Mouse (Mus musculus) kidney, postnatal 0 days (tissue): ENCODE measurements around the gene Arfgef3. TPM values are rescaled to one million over a fixed set of nuclear protein-coding genes. Genes with fewer than 3 reads are reported as not detected.

ENCODE experiments used
- ATAC-seq: fragments of 200-750 bp; cut with Nextera tagmentation; replicated peaks from 2 replicates; pipeline ENCODE4 v1.8.0; 2017; ENCODE audit warnings: low read depth, moderate number of reproducible peaks, moderate TSS enrichment, moderate library complexity; ENCODE audit not compliant: low FRiP score
- DNase-seq: peaks from one replicate; pipeline ENCODE4 v3.0.0-alpha.2; 2016; ENCODE audit warnings: low spot score
- H3K27ac ChIP-seq: fragments of 300-500 bp; sonication (generic); 2 replicates; pipeline ENCODE4 v1.5.1; 2014; ENCODE audit warnings: mild to moderate bottlenecking
- H3K27me3 ChIP-seq: fragments of 300-500 bp; sonication (generic); 2 replicates; pipeline ENCODE4 v1.6.1; 2014; ENCODE audit warnings: low read length, mixed read lengths; ENCODE audit not compliant: insufficient read depth
- H3K36me3 ChIP-seq: fragments of 300-500 bp; sonication (generic); 2 replicates; pipeline ENCODE4 v1.6.1; 2014; ENCODE audit warnings: low read length, mixed read lengths; ENCODE audit not compliant: insufficient read depth
- H3K4me1 ChIP-seq: fragments of 300-500 bp; sonication (generic); replicated peaks from 2 replicates; pipeline ENCODE4 v1.6.1; 2014; ENCODE audit warnings: antibody characterized with exemption, low read length, mixed read lengths; ENCODE audit not compliant: insufficient read depth
- H3K4me2 ChIP-seq: fragments of 300-500 bp; sonication (generic); 2 replicates; pipeline ENCODE4 v1.6.1; 2014; ENCODE audit warnings: mild to moderate bottlenecking, low read length, moderate library complexity, mixed read lengths
- H3K4me3 ChIP-seq: fragments of 300-500 bp; sonication (generic); replicated peaks from 2 replicates; pipeline ENCODE4 v1.5.1; 2014; ENCODE audit warnings: low read depth, low read length
- H3K9ac ChIP-seq: fragments of 300-500 bp; sonication (generic); 2 replicates; pipeline ENCODE4 v1.6.1; 2014; ENCODE audit warnings: low read depth, low read length
- H3K9me3 ChIP-seq: fragments of 300-500 bp; sonication (generic); replicated peaks from 2 replicates; pipeline ENCODE4 v1.6.1; 2016; ENCODE audit warnings: low read length, inconsistent platforms, mixed read lengths
- CTCF ChIP-seq: IDR thresholded peaks from 2 replicates; pipeline ENCODE4 v1.5.1; 2016; ENCODE audit warnings: antibody characterized with exemption, low read depth, mild to moderate bottlenecking, moderate library complexity
- WGBS: fragments of 180-500 bp; shearing (Covaris S2); extraction: QIAGEN DNeasy Blood & Tissue Kit; methylation state at CpG from one replicate; pipeline ENCODE4 v1.1.7; 2014; 5-methylcytosine and 5-hydroxymethylcytosine counted together
- polyA plus RNA-seq: library from polyadenylated mRNA; unstranded; fragments of >200 nt; fragmentation: Nextera tagmentation; extraction: Ambion mirVana; gene quantifications from 2 replicates; pipeline ENCODE4 v1.2.1, GENCODE M21; 2015

The Arfgef3 gene
- polyA plus RNA-seq, 1 experiment from 2014 or later: 1.1 TPM

- H3K4me2 ChIP-seq: peak overlapping the region; percentile 98
- H3K36me3 ChIP-seq: no peaks in the 10 kb centered on the region
- no peaks in the 10 kb centered on the region for H3K4me1 ChIP-seq
- no peak for ATAC-seq
- no peaks in the 10 kb centered on the region for H3K9me3 ChIP-seq
- DNase-seq: no peak
- 8% methylated on average over 13 of the region's 13 CpGs for WGBS
- no peak overlapping the region for H3K27ac ChIP-seq
- H3K4me3 ChIP-seq: peak overlapping the region; percentile 60
- TF ChIP-seq CTCF: no peak
- no peaks in the 10 kb centered on the region for H3K27me3 ChIP-seq
- H3K9ac ChIP-seq: peak overlapping the region; percentile 62
Observed at GRCm38 (mm10) chr10:18545309-18545708, 198.4 kb downstream of the Arfgef3 start.

- ATAC-seq (no peak), DNase-seq (no peak)
- Histone ChIP-seq H3K9ac (no peak overlapping the region), H3K36me3 (0 out of 2 replicates have a peak, but pooled peaks cover 3% of the 10 kb centered on the region), H3K9me3 (no peaks in the 10 kb centered on the region), H3K4me2 (no peak overlapping the region), H3K4me3 (no peak overlapping the region), H3K27ac (no peak overlapping the region), H3K4me1 (no peaks in the 10 kb centered on the region), H3K27me3 (no peaks in the 10 kb centered on the region)
- WGBS: 90% methylated on average over 2 of the region's 2 CpGs
- no peak for TF ChIP-seq CTCF
Observed at GRCm38 (mm10) chr10:18536889-18537288, 206.9 kb downstream of the Arfgef3 start.

DNA sequence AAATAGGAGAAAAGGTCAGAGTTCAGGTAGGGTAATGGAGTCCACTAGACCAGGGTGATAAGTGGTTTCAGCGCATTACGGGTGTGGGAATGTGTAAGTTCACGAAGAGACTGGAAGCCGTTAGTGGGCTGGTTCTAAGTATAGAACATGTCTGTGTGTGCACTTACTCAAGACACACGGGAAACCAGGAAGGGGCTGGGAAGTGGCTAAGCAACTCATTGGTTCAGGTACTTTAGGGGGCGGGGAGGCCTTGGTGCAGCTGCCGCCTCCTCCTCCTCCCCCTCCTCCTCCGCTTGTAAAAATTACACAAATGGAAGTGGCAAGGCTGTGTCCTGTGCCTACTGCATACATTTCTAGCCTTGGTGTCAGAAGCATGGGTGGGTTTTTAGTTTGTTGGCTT is 211.5 kb downstream of the Arfgef3 start:
- 0 out of 2 replicates have a peak, but pooled peaks cover 11% of the 10 kb centered on the region for H3K36me3 ChIP-seq
- no peak overlapping the region for H3K27ac ChIP-seq
- peaks cover 7% of the 10 kb centered on the region; the same call in 1 of the 2 replicates for H3K4me1 ChIP-seq
- no peak overlapping the region for H3K9ac ChIP-seq
- TF ChIP-seq CTCF: no peak
- no peak overlapping the region for H3K4me3 ChIP-seq
- H3K9me3 ChIP-seq: no peaks in the 10 kb centered on the region
- DNase-seq (no peak), ATAC-seq (0 out of 2 replicates have a peak, but pooled peaks have one; percentile 11)
- WGBS: 70% methylated on average over 8 of the region's 8 CpGs
- H3K27me3 ChIP-seq: no peaks in the 10 kb centered on the region
- H3K4me2 ChIP-seq: no peak overlapping the region

Other genes with a start within 250 kb of the Arfgef3 start
- gene Hebp2, start 197.9 kb downstream of the Arfgef3 start, polyA plus RNA-seq: 18.2 and 19.1 TPM in 2 replicates
- gene Gm4922, start 42.8 kb upstream of the Arfgef3 start, polyA plus RNA-seq: not detected in 2 replicates
- 39.3 and 41.6 TPM in 2 replicates for gene Perp, start 101.1 kb upstream of the Arfgef3 start, polyA plus RNA-seq